Mouse (Mus musculus) liver, embryonic 14.5 days (tissue): ENCODE data around the gene Sf3b4. TPM values are rescaled to one million over a fixed set of nuclear protein-coding genes. Genes with fewer than 3 reads are reported as not detected.

Source experiments
- ATAC-seq: fragments of 200-750 bp; cut with Nextera tagmentation; 2 replicates; pipeline ENCODE4 v1.8.0; 2017; ENCODE audit warnings: moderate number of reproducible peaks, mild to moderate bottlenecking, moderate library complexity; ENCODE audit not compliant: insufficient read depth
- DNase-seq, 3 experiments: peaks; one replicate each; pipeline ENCODE4 v3.0.0-alpha.2; 2012 to 2013; ENCODE audit warnings: low read depth in 3 of 3, low spot score in 3 of 3
- H3K27ac ChIP-seq: fragments of 300-500 bp; sonication (generic); 2 replicates; pipeline ENCODE4 v1.5.1; 2014; ENCODE audit warnings: moderate library complexity, mild to moderate bottlenecking, control low read depth, inconsistent platforms
- H3K27me3 ChIP-seq: fragments of 300-500 bp; sonication (generic); 2 replicates; pipeline ENCODE4 v1.6.1; 2014; ENCODE audit warnings: mild to moderate bottlenecking, low read length, moderate library complexity; ENCODE audit not compliant: control insufficient read depth, insufficient read depth
- H3K36me3 ChIP-seq: fragments of 300-500 bp; sonication (generic); replicated peaks from 2 replicates; pipeline ENCODE4 v1.6.1; 2014; ENCODE audit warnings: low read depth; ENCODE audit not compliant: control insufficient read depth, insufficient read depth
- H3K4me1 ChIP-seq, 2 experiments: fragments of 200-500 bp in 1 of 2; fragments of 300-500 bp in 1 of 2; sonication (generic) in 1 of 2; replicated peaks; 2 replicates each; pipeline ENCODE4 v1.6.1; 2012 to 2014; ENCODE audit warnings: antibody characterized with exemption in 1 of 2, inconsistent platforms in 1 of 2, low read length in 1 of 2; ENCODE audit not compliant: control insufficient read depth in 2 of 2, insufficient read depth in 2 of 2
- H3K4me2 ChIP-seq: fragments of 300-500 bp; sonication (generic); 2 replicates; pipeline ENCODE4 v1.6.1; 2014; ENCODE audit warnings: low read depth, mild to moderate bottlenecking, control low read depth, moderate library complexity
- H3K4me3 ChIP-seq, 2 experiments: fragments of 200-500 bp in 1 of 2; fragments of 300-500 bp in 1 of 2; sonication (generic) in 1 of 2; 2 replicates each; pipeline ENCODE4 v1.5.1; 2012 to 2014; ENCODE audit warnings: low read depth in 2 of 2, low read length in 2 of 2, mild to moderate bottlenecking in 2 of 2, control low read depth in 1 of 2, inconsistent platforms in 1 of 2, moderate library complexity in 1 of 2; ENCODE audit not compliant: insufficient read depth in 1 of 2
- H3K9ac ChIP-seq: fragments of 300-500 bp; sonication (generic); replicated peaks from 2 replicates; pipeline ENCODE4 v1.6.1; 2014; ENCODE audit warnings: mild to moderate bottlenecking, control low read depth, moderate library complexity
- H3K9me3 ChIP-seq: fragments of 300-500 bp; sonication (generic); 2 replicates; pipeline ENCODE4 v1.6.1; 2016; ENCODE audit warnings: low read length, mixed read lengths; ENCODE audit not compliant: control insufficient read depth
- CTCF ChIP-seq: IDR thresholded peaks from 2 replicates; pipeline ENCODE4 v1.5.1; 2016; ENCODE audit warnings: antibody characterized with exemption, low read depth, control low read depth
- EP300 ChIP-seq: IDR thresholded peaks from 2 replicates; pipeline ENCODE4 v1.6.1; 2016; ENCODE audit warnings: antibody characterized with exemption, low read depth
- WGBS: fragments of 180-500 bp; shearing (Covaris S2); extraction: QIAGEN DNeasy Blood & Tissue Kit; methylation state at CpG from one replicate; pipeline ENCODE4 v1.1.7; 2014; ENCODE audit not compliant: insufficient replicate concordance; 5-methylcytosine and 5-hydroxymethylcytosine counted together
- polyA plus RNA-seq, 2 experiments: library from polyadenylated mRNA; depleted of rRNA in 1 of 2; stranded (reverse) in 1 of 2; unstranded in 1 of 2; fragments of >200 nt; fragmentation: Nextera tagmentation in 1 of 2; extraction: Ambion mirVana in 1 of 2; gene quantifications; 2 replicates each; pipeline versions ENCODE4 v1.2.1 to v1.2.3; 2012 to 2014

The Sf3b4 gene
- polyA plus RNA-seq, 2 experiments: 48.2 to 75.4 TPM

DNA sequence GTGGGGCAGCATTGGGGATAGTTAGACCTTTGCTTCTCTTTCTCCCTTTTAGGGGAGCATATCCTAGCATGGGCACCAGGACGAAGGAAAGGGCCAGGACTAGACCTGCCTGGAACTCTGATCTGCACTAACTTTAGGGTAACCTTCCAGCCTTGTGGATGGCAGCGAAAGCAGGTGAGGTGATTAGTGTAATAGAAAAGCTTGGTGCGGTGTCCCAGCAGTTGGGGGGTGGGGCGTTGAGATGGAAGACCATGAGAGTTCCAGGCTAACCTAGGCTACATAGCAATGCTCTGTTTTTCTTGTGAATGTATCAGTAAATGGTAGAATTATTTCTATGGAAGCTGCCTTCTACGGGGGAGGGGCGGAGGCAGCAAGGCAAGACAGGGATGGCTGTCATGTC is 9.1 kb upstream of the Sf3b4 start:
- H3K4me1 ChIP-seq: peaks cover 0 to 12% of the 10 kb centered on the region in 2 experiments; a peak in 2 of 4 replicates
- TF ChIP-seq EP300 (no peak), CTCF (no peak)
- DNase-seq (no peak), ATAC-seq (no peak)
- H3K9ac ChIP-seq: no peak overlapping the region
- H3K4me3 ChIP-seq: no peak overlapping the region
- 82% methylated on average over 6 of the region's 6 CpGs for WGBS
- H3K4me2 ChIP-seq: peak overlapping the region; percentile 56; the same call in 1 of the 2 replicates
- no peak overlapping the region for H3K27ac ChIP-seq
- H3K9me3 ChIP-seq: no peaks in the 10 kb centered on the region
- peaks cover 32% of the 10 kb centered on the region for H3K27me3 ChIP-seq
- H3K36me3 ChIP-seq: no peaks in the 10 kb centered on the region

DNA sequence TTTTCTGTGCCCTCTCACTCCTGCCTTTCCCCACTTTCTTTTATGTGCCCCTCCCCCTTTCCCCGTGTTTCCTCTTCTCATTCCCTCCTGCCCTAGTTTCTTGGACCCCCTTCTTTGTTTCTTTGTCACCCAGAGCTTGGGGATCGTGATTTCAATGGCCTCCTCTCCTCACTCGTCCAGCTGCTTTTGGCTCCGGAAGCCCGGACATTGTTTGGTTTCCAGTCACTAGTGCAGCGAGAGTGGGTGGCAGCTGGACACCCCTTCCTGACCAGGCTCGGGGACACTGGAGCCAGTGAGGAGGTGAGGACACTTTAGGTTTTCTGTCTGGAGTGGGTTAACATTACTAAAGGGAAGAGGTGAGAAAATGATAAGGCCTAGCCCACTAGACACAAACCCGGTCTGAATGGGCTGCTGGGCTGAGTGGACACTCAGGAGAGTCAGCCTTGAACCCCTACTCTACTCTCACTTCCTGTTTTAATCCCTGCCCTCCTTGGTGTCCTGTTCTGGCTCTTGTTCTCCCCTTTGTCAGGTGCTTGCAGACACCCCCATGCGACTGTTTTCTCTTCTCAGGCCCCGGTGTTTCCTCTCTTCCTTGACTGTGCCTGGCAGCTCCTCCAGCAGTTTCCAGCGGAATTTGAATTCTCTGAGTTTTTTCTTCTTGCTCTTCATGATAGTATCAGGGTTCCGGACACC is 3.5 kb upstream of the Sf3b4 start:
- Histone ChIP-seq H3K4me1 (peaks cover 7 to 12% of the 10 kb centered on the region in 2 experiments; a peak in 3 of 4 replicates), H3K9me3 (no peaks in the 10 kb centered on the region), H3K27ac (no peak overlapping the region), H3K36me3 (no peaks in the 10 kb centered on the region), H3K9ac (no peak overlapping the region), H3K27me3 (peaks cover under 1% of the 10 kb centered on the region), H3K4me3 (no peak overlapping the region), H3K4me2 (no peak overlapping the region)
- TF ChIP-seq CTCF: no peak
- 60% methylated on average over 12 of the region's 12 CpGs for WGBS
- DNase-seq: no peak
- ATAC-seq: no peak

- DNase-seq (no peak), ATAC-seq (no peak)
- no peak for TF ChIP-seq EP300
- H3K27ac ChIP-seq: no peak overlapping the region
- peaks cover 15% of the 10 kb centered on the region for H3K36me3 ChIP-seq
- H3K9me3 ChIP-seq: no peaks in the 10 kb centered on the region
- H3K9ac ChIP-seq: no peak overlapping the region
- H3K4me1 ChIP-seq: peaks cover 7 to 12% of the 10 kb centered on the region in 2 experiments; a peak in 3 of 4 replicates
- H3K27me3 ChIP-seq: no peaks in the 10 kb centered on the region
- H3K4me3 ChIP-seq: no peak overlapping the region
- H3K4me2 ChIP-seq: no peak overlapping the region
- 68% methylated on average over 4 of the region's 4 CpGs for WGBS
These were observed 1.9 kb upstream of the Sf3b4 start for GRCm38 (mm10) chr3:96170276-96170675.

DNA sequence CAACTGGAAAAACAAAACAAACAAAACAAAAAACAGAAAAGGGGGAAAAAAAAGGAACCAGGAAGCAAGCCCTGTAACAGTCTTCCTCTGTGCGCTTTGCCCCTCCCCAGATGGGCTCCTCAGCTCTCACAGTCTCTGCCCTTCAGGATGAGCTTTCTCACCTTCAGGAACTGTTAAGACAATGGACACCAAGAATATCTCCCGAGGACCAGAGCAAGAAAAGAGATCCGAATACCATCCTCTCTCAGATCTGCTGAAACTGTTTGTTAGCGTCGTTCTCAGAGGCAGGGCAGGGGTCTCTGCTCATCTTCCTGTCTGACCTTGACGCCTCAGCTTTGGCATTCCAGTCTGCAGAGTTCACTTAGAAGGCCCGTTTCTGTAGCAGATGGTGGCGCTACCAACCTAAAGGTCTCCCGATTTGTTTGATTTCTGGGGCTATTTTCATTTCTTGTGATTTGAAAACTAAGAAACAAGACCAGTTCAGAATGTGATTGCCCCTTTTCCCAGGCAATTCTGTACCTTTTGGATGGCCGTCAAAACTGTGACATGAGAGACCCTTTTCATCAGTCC is 1.1 kb upstream of the Sf3b4 start:
- peaks cover 7 to 12% of the 10 kb centered on the region in 2 experiments; a peak in 3 of 4 replicates for H3K4me1 ChIP-seq
- 43% methylated on average over 10 of the region's 10 CpGs for WGBS
- H3K27me3 ChIP-seq: no peaks in the 10 kb centered on the region
- H3K4me2 ChIP-seq: peak overlapping the region; percentile 94
- no peak for ATAC-seq
- no peak for DNase-seq
- TF ChIP-seq CTCF (no peak), EP300 (no peak)
- H3K9ac ChIP-seq: peak overlapping the region; percentile 90
- H3K27ac ChIP-seq: no peak overlapping the region
- H3K9me3 ChIP-seq: no peaks in the 10 kb centered on the region
- peaks cover 21% of the 10 kb centered on the region for H3K36me3 ChIP-seq
- H3K4me3 ChIP-seq: peak overlapping the region; percentile 65 to 92

- no peaks in the 10 kb centered on the region for H3K9me3 ChIP-seq
- no peak for DNase-seq
- H3K27me3 ChIP-seq: no peaks in the 10 kb centered on the region
- H3K4me1 ChIP-seq: peaks cover 7 to 12% of the 10 kb centered on the region in 2 experiments; a peak in 3 of 4 replicates
- 15% methylated on average over 18 of the region's 18 CpGs for WGBS
- H3K4me3 ChIP-seq: peak overlapping the region; percentile 65 to 92
- peak overlapping the region; percentile 94 for H3K4me2 ChIP-seq
- TF ChIP-seq EP300: no peak
- no peak for TF ChIP-seq CTCF
- H3K27ac ChIP-seq: peak overlapping the region; percentile 92
- ATAC-seq: no peak; the same call in 1 of the 2 replicates
- H3K9ac ChIP-seq: peak overlapping the region; percentile 90
- peaks cover 27% of the 10 kb centered on the region for H3K36me3 ChIP-seq
These were observed 442 bp upstream of the Sf3b4 start for GRCm38 (mm10) chr3:96171583-96172196.
